Mouse (Mus musculus) bone marrow macrophage, adult 2 months (primary cell): ENCODE data around the gene Axdnd1. TPM values are rescaled to one million over a fixed set of nuclear protein-coding genes. Genes with fewer than 3 reads are reported as not detected.

ENCODE experiments used
- H3K27ac ChIP-seq: 2 replicates; pipeline ENCODE4 v1.5.1; 2012; ENCODE audit warnings: low read depth, low read length; ENCODE audit not compliant: insufficient read depth
- H3K4me1 ChIP-seq: 2 replicates; pipeline ENCODE4 v1.6.1; 2012; ENCODE audit warnings: low read length; ENCODE audit not compliant: control insufficient read depth, insufficient read depth
- H3K4me3 ChIP-seq: 2 replicates; pipeline ENCODE4 v1.5.1; 2012; ENCODE audit warnings: mild to moderate bottlenecking, low read length, moderate library complexity; ENCODE audit not compliant: insufficient read depth
- CTCF ChIP-seq: IDR thresholded peaks from 2 replicates; pipeline ENCODE4 v1.5.1; 2012; ENCODE audit warnings: low read depth, mild to moderate bottlenecking, low read length, moderate library complexity
- POLR2A ChIP-seq: IDR thresholded peaks from 2 replicates; pipeline ENCODE4 v1.6.1; 2012; ENCODE audit warnings: mild to moderate bottlenecking, low read depth, low read length, borderline replicate concordance
- polyA plus RNA-seq: library from polyadenylated mRNA; stranded (reverse); fragments of >200 nt; gene quantifications from 2 replicates; pipeline ENCODE4 v1.2.4, GENCODE M21; 2012; ENCODE audit not compliant: missing spikeins, insufficient read depth, insufficient read length

The Axdnd1 gene
- polyA plus RNA-seq, 1 experiment: 1.8 TPM

GRCm38 (mm10) chr1:156459690-156460089 lies 38.7 kb upstream of the Axdnd1 start:
- H3K27ac ChIP-seq: peak overlapping the region; percentile 47
- TF ChIP-seq CTCF (no peak), POLR2A (no peak)
- H3K4me3 ChIP-seq: no peak overlapping the region
- peaks cover 41% of the 10 kb centered on the region for H3K4me1 ChIP-seq

- no peak overlapping the region for H3K4me3 ChIP-seq
- TF ChIP-seq POLR2A (no peak), CTCF (no peak)
- H3K27ac ChIP-seq: no peak overlapping the region
- H3K4me1 ChIP-seq: peaks cover 42% of the 10 kb centered on the region
These were observed 37.6 kb upstream of the Axdnd1 start for GRCm38 (mm10) chr1:156458391-156459060.

GRCm38 (mm10) chr1:156455005-156455758 lies 34.2 kb upstream of the Axdnd1 start:
- H3K4me1 ChIP-seq: peaks cover 48% of the 10 kb centered on the region
- TF ChIP-seq POLR2A (no peak), CTCF (no peak)
- H3K27ac ChIP-seq: no peak overlapping the region

GRCm38 (mm10) chr1:156454384-156454783 lies 33.4 kb upstream of the Axdnd1 start:
- TF ChIP-seq POLR2A (no peak), CTCF (no peak)
- H3K27ac ChIP-seq: no peak overlapping the region
- peaks cover 43% of the 10 kb centered on the region for H3K4me1 ChIP-seq
- no peak overlapping the region for H3K4me3 ChIP-seq

More at GRCm38 (mm10) chr1:156455005-156455758, 34.2 kb upstream of the Axdnd1 start:
- H3K4me3 ChIP-seq: no peak overlapping the region

GRCm38 (mm10) chr1:156453876-156454275 lies 32.9 kb upstream of the Axdnd1 start:
- TF ChIP-seq POLR2A (no peak), CTCF (no peak)
- Histone ChIP-seq H3K4me1 (peaks cover 41% of the 10 kb centered on the region), H3K27ac (no peak overlapping the region)

GRCm38 (mm10) chr1:156450478-156450877 lies 29.5 kb upstream of the Axdnd1 start:
- H3K4me3 ChIP-seq: no peak overlapping the region
- H3K27ac ChIP-seq: 0 out of 2 replicates have a peak overlapping the region, but pooled peaks have one; percentile 16
- TF ChIP-seq POLR2A (no peak), CTCF (no peak)
- peaks cover 26% of the 10 kb centered on the region for H3K4me1 ChIP-seq

More at GRCm38 (mm10) chr1:156453876-156454275, 32.9 kb upstream of the Axdnd1 start:
- H3K4me3 ChIP-seq: no peak overlapping the region

GRCm38 (mm10) chr1:156449691-156450090 lies 28.7 kb upstream of the Axdnd1 start:
- TF ChIP-seq CTCF (no peak), POLR2A (no peak)
- Histone ChIP-seq H3K4me3 (no peak overlapping the region), H3K27ac (no peak overlapping the region), H3K4me1 (peaks cover 20% of the 10 kb centered on the region)

- Histone ChIP-seq H3K27ac (no peak overlapping the region), H3K4me1 (peaks cover 14% of the 10 kb centered on the region), H3K4me3 (no peak overlapping the region)
- TF ChIP-seq POLR2A (no peak), CTCF (no peak)
These were observed 28.1 kb upstream of the Axdnd1 start for GRCm38 (mm10) chr1:156449089-156449488.

GRCm38 (mm10) chr1:156445049-156445448 lies 24.1 kb upstream of the Axdnd1 start:
- H3K27ac ChIP-seq: no peak overlapping the region
- TF ChIP-seq POLR2A (no peak), CTCF (no peak)
- H3K4me1 ChIP-seq: peaks cover 4% of the 10 kb centered on the region
- no peak overlapping the region for H3K4me3 ChIP-seq

GRCm38 (mm10) chr1:156442776-156443175 lies 21.8 kb upstream of the Axdnd1 start:
- Histone ChIP-seq H3K4me1 (peaks cover 20% of the 10 kb centered on the region), H3K27ac (no peak overlapping the region), H3K4me3 (no peak overlapping the region)
- TF ChIP-seq POLR2A: no peak
- TF ChIP-seq CTCF: no peak

GRCm38 (mm10) chr1:156442266-156442665 lies 21.3 kb upstream of the Axdnd1 start:
- Histone ChIP-seq H3K27ac (no peak overlapping the region), H3K4me3 (no peak overlapping the region), H3K4me1 (peaks cover 23% of the 10 kb centered on the region)
- no peak for TF ChIP-seq POLR2A
